Mouse (Mus musculus) intestine, postnatal 0 days (tissue): Measurements from ENCODE around the gene Atxn7l1. TPM values are rescaled to one million over a fixed set of nuclear protein-coding genes. Genes with fewer than 3 reads are reported as not detected.

Experiments used
- ATAC-seq: fragments of 200-750 bp; cut with Nextera tagmentation; 2 replicates; pipeline ENCODE4 v1.8.0; 2017; ENCODE audit warnings: mild to moderate bottlenecking, moderate TSS enrichment, moderate library complexity
- H3K27ac ChIP-seq: fragments of 300-500 bp; sonication (generic); 2 replicates; pipeline ENCODE4 v1.5.1; 2014; ENCODE audit warnings: mild to moderate bottlenecking, low read depth, low read length, moderate library complexity
- H3K27me3 ChIP-seq: fragments of 300-500 bp; sonication (generic); replicated peaks from 2 replicates; pipeline ENCODE4 v1.6.1; 2014; ENCODE audit warnings: low read length, mixed read lengths; ENCODE audit not compliant: control insufficient read depth, insufficient read depth
- H3K36me3 ChIP-seq: fragments of 300-500 bp; sonication (generic); 2 replicates; pipeline ENCODE4 v1.6.1; 2014; ENCODE audit warnings: mild to moderate bottlenecking, moderate library complexity; ENCODE audit not compliant: control insufficient read depth, insufficient read depth
- H3K4me1 ChIP-seq: fragments of 300-500 bp; sonication (generic); replicated peaks from 2 replicates; pipeline ENCODE4 v1.6.1; 2014; ENCODE audit warnings: antibody characterized with exemption, low read length, mixed read lengths; ENCODE audit not compliant: control insufficient read depth, insufficient read depth
- H3K4me2 ChIP-seq: fragments of 300-500 bp; sonication (generic); replicated peaks from 2 replicates; pipeline ENCODE4 v1.6.1; 2014; ENCODE audit warnings: low read depth, mild to moderate bottlenecking, moderate library complexity
- H3K4me3 ChIP-seq: fragments of 300-500 bp; sonication (generic); 2 replicates; pipeline ENCODE4 v1.5.1; 2014; ENCODE audit warnings: low read depth, low read length
- H3K9ac ChIP-seq: fragments of 300-500 bp; sonication (generic); 2 replicates; pipeline ENCODE4 v1.6.1; 2014; ENCODE audit warnings: mild to moderate bottlenecking, low read depth, low read length
- H3K9me3 ChIP-seq: fragments of 300-500 bp; sonication (generic); 2 replicates; pipeline ENCODE4 v1.6.1; 2016; ENCODE audit warnings: mixed run types; ENCODE audit not compliant: control insufficient read depth
- CTCF ChIP-seq: sonication (generic); IDR thresholded peaks from 2 replicates; pipeline ENCODE4 v1.5.1; 2016; ENCODE audit warnings: low read depth, mild to moderate bottlenecking, control low read depth, antibody characterized with exemption, moderate library complexity
- WGBS: fragments of 180-500 bp; shearing (Covaris S2); extraction: QIAGEN DNeasy Blood & Tissue Kit; methylation state at CpG from one replicate; pipeline ENCODE4 v1.1.7; 2014; 5-methylcytosine and 5-hydroxymethylcytosine counted together
- polyA plus RNA-seq: library from polyadenylated mRNA; unstranded; fragments of >200 nt; fragmentation: Nextera tagmentation; extraction: Ambion mirVana; gene quantifications from 2 replicates; pipeline ENCODE4 v1.2.1, GENCODE M21; 2015

Atxn7l1 gene
- polyA plus RNA-seq, 1 experiment from 2014 or later: 8.2 TPM

GRCm38 (mm10) chr12:33175621-33176554, 28.4 kb downstream of the Atxn7l1 start:
- Histone ChIP-seq H3K27me3 (no peaks in the 10 kb centered on the region), H3K9me3 (no peaks in the 10 kb centered on the region), H3K36me3 (no peaks in the 10 kb centered on the region), H3K27ac (no peak overlapping the region), H3K4me1 (0 out of 2 replicates have a peak, but pooled peaks cover 2% of the 10 kb centered on the region), H3K9ac (no peak overlapping the region), H3K4me2 (peak overlapping the region; percentile 58), H3K4me3 (peak overlapping the region; percentile 22)
- 10% methylated on average over 25 of the region's 25 CpGs for WGBS
- peak; percentile 28 for TF ChIP-seq CTCF
- peak; percentile 58 for ATAC-seq

- no peak overlapping the region for H3K9ac ChIP-seq
Measured at GRCm38 (mm10) chr12:33176555-33176900, 29.0 kb downstream of the Atxn7l1 start.

GRCm38 (mm10) chr12:33180421-33180820, 32.9 kb downstream of the Atxn7l1 start:
- H3K4me3 ChIP-seq: no peak overlapping the region
- H3K27ac ChIP-seq: no peak overlapping the region
- peaks cover 10% of the 10 kb centered on the region; the same call in 1 of the 2 replicates for H3K4me1 ChIP-seq
- H3K9ac ChIP-seq: no peak overlapping the region
- 66% methylated on average over 2 of the region's 2 CpGs for WGBS
- no peak overlapping the region for H3K4me2 ChIP-seq
- TF ChIP-seq CTCF: no peak
- H3K9me3 ChIP-seq: no peaks in the 10 kb centered on the region
- no peaks in the 10 kb centered on the region for H3K27me3 ChIP-seq
- no peaks in the 10 kb centered on the region for H3K36me3 ChIP-seq
- no peak for ATAC-seq

More at GRCm38 (mm10) chr12:33176555-33176900, 29.0 kb downstream of the Atxn7l1 start:
- peak overlapping the region; percentile 22; the same call in 1 of the 2 replicates for H3K4me3 ChIP-seq
- H3K4me2 ChIP-seq: peak overlapping the region; percentile 58
- H3K36me3 ChIP-seq: no peaks in the 10 kb centered on the region
- H3K27ac ChIP-seq: no peak overlapping the region
- WGBS: 49% methylated on average over 5 of the region's 5 CpGs
- no peaks in the 10 kb centered on the region for H3K27me3 ChIP-seq
- no peak for TF ChIP-seq CTCF
- no peaks in the 10 kb centered on the region for H3K9me3 ChIP-seq
- 0 out of 2 replicates have a peak, but pooled peaks cover 2% of the 10 kb centered on the region for H3K4me1 ChIP-seq
- no peak for ATAC-seq

GRCm38 (mm10) chr12:33181875-33182274, 34.4 kb downstream of the Atxn7l1 start:
- no peaks in the 10 kb centered on the region for H3K9me3 ChIP-seq
- no peaks in the 10 kb centered on the region for H3K27me3 ChIP-seq
- no peak overlapping the region for H3K9ac ChIP-seq
- H3K36me3 ChIP-seq: no peaks in the 10 kb centered on the region
- H3K4me3 ChIP-seq: no peak overlapping the region
- no peak overlapping the region for H3K4me2 ChIP-seq
- no peak overlapping the region for H3K27ac ChIP-seq
- H3K4me1 ChIP-seq: peaks cover 8% of the 10 kb centered on the region; the same call in 1 of the 2 replicates
- TF ChIP-seq CTCF: no peak
- ATAC-seq: no peak
- 79% methylated on average over 4 of the region's 4 CpGs for WGBS

- Histone ChIP-seq H3K36me3 (no peaks in the 10 kb centered on the region), H3K4me2 (no peak overlapping the region), H3K27ac (no peak overlapping the region), H3K9me3 (no peaks in the 10 kb centered on the region), H3K4me3 (no peak overlapping the region), H3K9ac (no peak overlapping the region), H3K27me3 (no peaks in the 10 kb centered on the region), H3K4me1 (peaks cover 8% of the 10 kb centered on the region; the same call in 1 of the 2 replicates)
- ATAC-seq: no peak
- WGBS: 86% methylated on average over 11 of the region's 11 CpGs
- no peak for TF ChIP-seq CTCF
Measured at GRCm38 (mm10) chr12:33182428-33183137, 35.1 kb downstream of the Atxn7l1 start.

- Histone ChIP-seq H3K27me3 (no peaks in the 10 kb centered on the region), H3K9ac (no peak overlapping the region), H3K36me3 (no peaks in the 10 kb centered on the region), H3K27ac (no peak overlapping the region), H3K4me2 (no peak overlapping the region), H3K4me1 (peaks cover 8% of the 10 kb centered on the region; the same call in 1 of the 2 replicates), H3K9me3 (no peaks in the 10 kb centered on the region), H3K4me3 (no peak overlapping the region)
- ATAC-seq: no peak
- WGBS: 81% methylated on average over 4 of the region's 4 CpGs
- no peak for TF ChIP-seq CTCF
Measured at GRCm38 (mm10) chr12:33183138-33183627, 35.7 kb downstream of the Atxn7l1 start.
